8 mouse cellular contexts compared by ENCODE assay signal in genomic region chr9:15709599-15710381, GRCm38 (mm10). TPM values are rescaled to one million over a fixed set of nuclear protein-coding genes. Genes with fewer than 3 reads are reported as not detected.
DNase-seq lines count a peak whose midpoint lies in the region; ATAC-seq and TF ChIP-seq lines count a peak whose summit lies in the region.

Gene Slc36a4, plus strand, starts transcription at chr9:15709738.

- TF ChIP-seq CTCF in brain, embryonic 14.5 days (IDR thresholded peaks at IDR 0.05; ENCODE audit: borderline replicate concordance, extremely low read depth, insufficient read depth, insufficient read length) = no peak
- no peak for TF ChIP-seq CTCF in heart, postnatal 0 days (IDR thresholded peaks at IDR 0.05; ENCODE audit: low read depth)

- no peaks in the 10 kb centered on the region for H3K36me3 ChIP-seq in forebrain, embryonic 12.5 days (replicated peaks)
- H3K36me3 ChIP-seq in heart, postnatal 0 days (replicated peaks; ENCODE audit: control insufficient read depth, insufficient read depth, low read length) = no peaks in the 10 kb centered on the region
- no peaks in the 10 kb centered on the region for H3K36me3 ChIP-seq in liver, embryonic 15.5 days (replicated peaks)
- H3K36me3 ChIP-seq in neural tube, embryonic 11.5 days (ENCODE audit: control insufficient read depth, insufficient read depth, low read length) = no peaks in the 10 kb centered on the region
- H3K36me3 ChIP-seq in stomach, embryonic 16.5 days (ENCODE audit: control insufficient read depth, insufficient read depth, low read length) = no peaks in the 10 kb centered on the region

- under 1% methylated on average over 74 of the region's 75 CpGs for WGBS in forebrain, embryonic 12.5 days
- WGBS in heart, postnatal 0 days = under 1% methylated on average over 51 of the region's 75 CpGs
- 1% methylated on average over 74 of the region's 75 CpGs for WGBS in liver, embryonic 15.5 days (ENCODE audit: insufficient replicate concordance)
- under 1% methylated on average over 60 of the region's 75 CpGs for WGBS in neural tube, embryonic 11.5 days
- WGBS in stomach, embryonic 16.5 days = under 1% methylated on average over 75 of the region's 75 CpGs

- H3K27me3 ChIP-seq in forebrain, embryonic 12.5 days = 0 out of 2 replicates have a peak, but pooled peaks cover 2% of the 10 kb centered on the region
- no peaks in the 10 kb centered on the region for H3K27me3 ChIP-seq in heart, postnatal 0 days (ENCODE audit: control insufficient read depth, insufficient read depth, low read length)
- H3K27me3 ChIP-seq in liver, embryonic 15.5 days = peaks cover 22% of the 10 kb centered on the region
- no peaks in the 10 kb centered on the region for H3K27me3 ChIP-seq in neural tube, embryonic 11.5 days (ENCODE audit: control insufficient read depth, insufficient read depth, low read length)
- no peaks in the 10 kb centered on the region for H3K27me3 ChIP-seq in stomach, embryonic 16.5 days (ENCODE audit: control insufficient read depth, insufficient read depth, low read length)

- peaks cover 25% of the 10 kb centered on the region for H3K4me1 ChIP-seq in forebrain, embryonic 12.5 days
- peaks cover 4% of the 10 kb centered on the region; the same call in 1 of the 2 replicates for H3K4me1 ChIP-seq in heart, postnatal 0 days (ENCODE audit: control insufficient read depth, insufficient read depth)
- H3K4me1 ChIP-seq in liver, embryonic 15.5 days (replicated peaks) = peaks cover 4% of the 10 kb centered on the region; the same call in 1 of the 2 replicates
- no peaks in the 10 kb centered on the region for H3K4me1 ChIP-seq in neural tube, embryonic 11.5 days (ENCODE audit: control insufficient read depth, insufficient read depth, low read length)
- H3K4me1 ChIP-seq in stomach, embryonic 16.5 days (ENCODE audit: control insufficient read depth, insufficient read depth, low read length) = no peaks in the 10 kb centered on the region

- peak within 1 kb of the TSS; percentile 89 for H3K4me2 ChIP-seq in forebrain, embryonic 12.5 days
- peak within 1 kb of the TSS; percentile 97 for H3K4me2 ChIP-seq in heart, postnatal 0 days (ENCODE audit: low read depth, low read length)
- peak within 1 kb of the TSS; percentile 77 for H3K4me2 ChIP-seq in liver, embryonic 15.5 days
- H3K4me2 ChIP-seq in neural tube, embryonic 11.5 days (ENCODE audit: low read depth) = peak within 1 kb of the TSS; percentile 54
- H3K4me2 ChIP-seq in stomach, embryonic 16.5 days (ENCODE audit: low read depth, low read length) = peak within 1 kb of the TSS; percentile 85

- DNase-seq in B cell, adult 2 months = peak; percentile 48 to 67
- DNase-seq in brain, embryonic 14.5 days (ENCODE audit: low read depth) = peak; percentile 88
- DNase-seq in heart, postnatal 0 days (ENCODE audit: low spot score) = peak; percentile 67
- peak; percentile 82 to 89 for DNase-seq in kidney, postnatal 4 days
- peak; percentile 85 for DNase-seq in neural tube, embryonic 11.5 days (ENCODE audit: low spot score)

- H3K4me3 ChIP-seq in forebrain, embryonic 12.5 days (replicated peaks) = peak within 1 kb of the TSS; percentile 70
- peak within 1 kb of the TSS; percentile 77 for H3K4me3 ChIP-seq in heart, postnatal 0 days (ENCODE audit: low read depth, low read length)
- peak within 1 kb of the TSS; percentile 62 for H3K4me3 ChIP-seq in liver, embryonic 15.5 days (replicated peaks)
- peak within 1 kb of the TSS; percentile 74 for H3K4me3 ChIP-seq in neural tube, embryonic 11.5 days (ENCODE audit: low read depth, low read length)
- peak within 1 kb of the TSS; percentile 75 for H3K4me3 ChIP-seq in stomach, embryonic 16.5 days (replicated peaks; ENCODE audit: low read length)

- H3K27ac ChIP-seq in forebrain, embryonic 12.5 days = peak within 1 kb of the TSS; percentile 83
- peak within 1 kb of the TSS; percentile 90 for H3K27ac ChIP-seq in heart, postnatal 0 days (ENCODE audit: low read depth)
- 0 out of 2 replicates have a peak within 1 kb of the TSS, but pooled peaks have one; percentile 33 for H3K27ac ChIP-seq in liver, embryonic 15.5 days (replicated peaks)
- H3K27ac ChIP-seq in neural tube, embryonic 11.5 days (ENCODE audit: low read depth, low read length) = peak within 1 kb of the TSS; percentile 57
- peak within 1 kb of the TSS; percentile 73 for H3K27ac ChIP-seq in stomach, embryonic 16.5 days (ENCODE audit: low read length)

- ATAC-seq in forebrain, embryonic 12.5 days (ENCODE audit: low FRiP score) = peak; percentile 94
- ATAC-seq in heart, postnatal 0 days (ENCODE audit: insufficient read depth, low read depth) = peak; percentile 88
- ATAC-seq in liver, embryonic 15.5 days (ENCODE audit: insufficient read depth) = peak; percentile 70
- ATAC-seq in neural tube, embryonic 11.5 days (ENCODE audit: insufficient read depth, low FRiP score, low TSS enrichment) = peak; percentile 90
- peak; percentile 87 for ATAC-seq in stomach, embryonic 16.5 days (ENCODE audit: insufficient read depth, low FRiP score)

- TF ChIP-seq POLR2A in brain, embryonic 14.5 days (IDR thresholded peaks at IDR 0.05; ENCODE audit: borderline replicate concordance, extremely low read depth, insufficient read depth, insufficient read length, poor library complexity, severe bottlenecking) = peak; percentile 75

- no peaks in the 10 kb centered on the region for H3K9me3 ChIP-seq in forebrain, embryonic 12.5 days
- H3K9me3 ChIP-seq in heart, postnatal 0 days (replicated peaks; ENCODE audit: control insufficient read depth, low read length) = no peaks in the 10 kb centered on the region
- H3K9me3 ChIP-seq in liver, embryonic 15.5 days (replicated peaks) = no peaks in the 10 kb centered on the region
- no peaks in the 10 kb centered on the region for H3K9me3 ChIP-seq in neural tube, embryonic 11.5 days (ENCODE audit: control insufficient read depth, low read length)
- H3K9me3 ChIP-seq in stomach, embryonic 16.5 days (replicated peaks; ENCODE audit: control insufficient read depth, low read length) = no peaks in the 10 kb centered on the region

- peak within 1 kb of the TSS; percentile 90 for H3K9ac ChIP-seq in forebrain, embryonic 12.5 days
- peak within 1 kb of the TSS; percentile 82 for H3K9ac ChIP-seq in heart, postnatal 0 days (replicated peaks; ENCODE audit: low read depth, low read length)
- H3K9ac ChIP-seq in liver, embryonic 15.5 days = peak within 1 kb of the TSS; percentile 44; the same call in 1 of the 2 replicates
- peak within 1 kb of the TSS; percentile 84 for H3K9ac ChIP-seq in neural tube, embryonic 11.5 days (ENCODE audit: low read length)
- H3K9ac ChIP-seq in stomach, embryonic 16.5 days (ENCODE audit: low read length) = peak within 1 kb of the TSS; percentile 89

- no peak; the same call in 1 of the 2 replicates for TF ChIP-seq EP300 in heart, postnatal 0 days (IDR thresholded peaks at IDR 0.05; ENCODE audit: low read depth)

RNA-seq across cellular contexts. Expression of gene Slc36a4, which starts in this region (rescaled TPM):
- 27.4 and 29.7 TPM in 2 replicates for polyA plus RNA-seq in brain, embryonic 14.5 days (2012; rRNA removed)
- 22.3 and 24.4 TPM in 2 replicates for polyA plus RNA-seq in forebrain, embryonic 12.5 days (2016; fragmentation: Nextera tagmentation; extraction: Ambion mirVana)
- total RNA-seq in heart, postnatal 0 days (2014; rRNA removed; ENCODE audit: low replicate concordance) = 10.5 and 12.2 TPM in 2 replicates
- polyA plus RNA-seq in heart, postnatal 0 days (2015; fragmentation: Nextera tagmentation; extraction: Ambion mirVana) = 4.6 and 5.8 TPM in 2 replicates
- polyA plus RNA-seq in liver, embryonic 15.5 days (2015; fragmentation: Nextera tagmentation; extraction: Ambion mirVana) = 1.5 and 1.6 TPM in 2 replicates
- polyA plus RNA-seq in neural tube, embryonic 11.5 days (2014; fragmentation: Nextera tagmentation; extraction: Ambion mirVana) = 21.7 and 23.6 TPM in 2 replicates
- polyA plus RNA-seq in stomach, embryonic 16.5 days (2015; fragmentation: Nextera tagmentation; extraction: Ambion mirVana) = 10.6 and 11.8 TPM in 2 replicates

Comparison
In these comparisons a context has a peak if more than half of its experiments do, and no peak if none do; other contexts are left out.
1. Peak in every context shown above with its lines: DNase-seq, ATAC-seq, H3K4me3 ChIP-seq and H3K27ac ChIP-seq.
2. H3K27ac ChIP-seq: peak in every context shown above with its lines; median percentile 90 in heart, postnatal 0 days; 83 in forebrain, embryonic 12.5 days; 73 in stomach, embryonic 16.5 days; 57 in neural tube, embryonic 11.5 days; 33 in liver, embryonic 15.5 days.